Mouse (Mus musculus): ENCODE measurements at regions not wholly inside any gene's neighbourhood (a gene's known extent, or its start where the extent isn't known, plus 50 kb on each side); places are given as distances from the start of the nearest gene placed in this dataset.

- DNase-seq (ENCODE audit: low read depth), result no peak
- no peak for TF ChIP-seq POLR2A (IDR thresholded peaks at IDR 0.05; ENCODE audit: borderline replicate concordance, extremely low read depth, insufficient read depth, insufficient read length, poor library complexity, severe bottlenecking)
- no peak for TF ChIP-seq CTCF (IDR thresholded peaks at IDR 0.05; ENCODE audit: borderline replicate concordance, extremely low read depth, insufficient read depth, insufficient read length)
These were observed 75.8 kb downstream of the Rnd3 start for GRCm38 (mm10) chr2:51073040-51073594.

GRCm38 (mm10) chr2:51072346-51072885, 76.5 kb downstream of the Rnd3 start:
- DNase-seq (ENCODE audit: low read depth), result no peak

GRCm38 (mm10) chr2:51070902-51071301, 78.0 kb downstream of the Rnd3 start:
- peak; percentile 65 for DNase-seq (ENCODE audit: low read depth)
- no peak for TF ChIP-seq POLR2A (IDR thresholded peaks at IDR 0.05; ENCODE audit: borderline replicate concordance, extremely low read depth, insufficient read depth, insufficient read length, poor library complexity, severe bottlenecking)
- TF ChIP-seq CTCF (IDR thresholded peaks at IDR 0.05; ENCODE audit: borderline replicate concordance, extremely low read depth, insufficient read depth, insufficient read length), result no peak

More at GRCm38 (mm10) chr2:51072346-51072885, 76.5 kb downstream of the Rnd3 start:
- no peak for TF ChIP-seq CTCF (IDR thresholded peaks at IDR 0.05; ENCODE audit: borderline replicate concordance, extremely low read depth, insufficient read depth, insufficient read length)
- no peak for TF ChIP-seq POLR2A (IDR thresholded peaks at IDR 0.05; ENCODE audit: borderline replicate concordance, extremely low read depth, insufficient read depth, insufficient read length, poor library complexity, severe bottlenecking)

- DNase-seq (ENCODE audit: low read depth), result peak; percentile 96
- no peak for TF ChIP-seq CTCF (IDR thresholded peaks at IDR 0.05; ENCODE audit: borderline replicate concordance, extremely low read depth, insufficient read depth, insufficient read length)
- TF ChIP-seq POLR2A (IDR thresholded peaks at IDR 0.05; ENCODE audit: borderline replicate concordance, extremely low read depth, insufficient read depth, insufficient read length, poor library complexity, severe bottlenecking), result no peak
These were observed 82.5 kb downstream of the Rnd3 start for GRCm38 (mm10) chr2:51066423-51066831.

GRCm38 (mm10) chr2:51065821-51066220, 83.1 kb downstream of the Rnd3 start:
- no peak for TF ChIP-seq POLR2A (IDR thresholded peaks at IDR 0.05; ENCODE audit: borderline replicate concordance, extremely low read depth, insufficient read depth, insufficient read length, poor library complexity, severe bottlenecking)
- no peak for TF ChIP-seq CTCF (IDR thresholded peaks at IDR 0.05; ENCODE audit: borderline replicate concordance, extremely low read depth, insufficient read depth, insufficient read length)
- no peak for DNase-seq (ENCODE audit: low read depth)

- no peak for TF ChIP-seq POLR2A (IDR thresholded peaks at IDR 0.05; ENCODE audit: borderline replicate concordance, extremely low read depth, insufficient read depth, insufficient read length, poor library complexity, severe bottlenecking)
- no peak for TF ChIP-seq CTCF (IDR thresholded peaks at IDR 0.05; ENCODE audit: borderline replicate concordance, extremely low read depth, insufficient read depth, insufficient read length)
These were observed 84.1 kb downstream of the Rnd3 start for GRCm38 (mm10) chr2:51064821-51065220.

GRCm38 (mm10) chr2:51062049-51062448, 86.9 kb downstream of the Rnd3 start:
- no peak for TF ChIP-seq CTCF (IDR thresholded peaks at IDR 0.05; ENCODE audit: borderline replicate concordance, extremely low read depth, insufficient read depth, insufficient read length)
- no peak for TF ChIP-seq POLR2A (IDR thresholded peaks at IDR 0.05; ENCODE audit: borderline replicate concordance, extremely low read depth, insufficient read depth, insufficient read length, poor library complexity, severe bottlenecking)
- no peak for DNase-seq (ENCODE audit: low read depth)

More at GRCm38 (mm10) chr2:51064821-51065220, 84.1 kb downstream of the Rnd3 start:
- peak; percentile 65 for DNase-seq (ENCODE audit: low read depth)

- TF ChIP-seq CTCF (IDR thresholded peaks at IDR 0.05; ENCODE audit: borderline replicate concordance, extremely low read depth, insufficient read depth, insufficient read length) (no peak), POLR2A (IDR thresholded peaks at IDR 0.05; ENCODE audit: borderline replicate concordance, extremely low read depth, insufficient read depth, insufficient read length, poor library complexity, severe bottlenecking) (no peak)
- DNase-seq (ENCODE audit: low read depth), result no peak
These were observed 90.8 kb downstream of the Rnd3 start for GRCm38 (mm10) chr2:51058158-51058557.

- TF ChIP-seq POLR2A (IDR thresholded peaks at IDR 0.05; ENCODE audit: borderline replicate concordance, extremely low read depth, insufficient read depth, insufficient read length, poor library complexity, severe bottlenecking) (no peak), CTCF (IDR thresholded peaks at IDR 0.05; ENCODE audit: borderline replicate concordance, extremely low read depth, insufficient read depth, insufficient read length) (no peak)
- DNase-seq (ENCODE audit: low read depth), result peak; percentile 71
These were observed 92.7 kb downstream of the Rnd3 start for GRCm38 (mm10) chr2:51056141-51056731.

GRCm38 (mm10) chr2:51055339-51055738, 93.6 kb downstream of the Rnd3 start:
- no peak for DNase-seq (ENCODE audit: low read depth)
- TF ChIP-seq CTCF (IDR thresholded peaks at IDR 0.05; ENCODE audit: borderline replicate concordance, extremely low read depth, insufficient read depth, insufficient read length) (no peak), POLR2A (IDR thresholded peaks at IDR 0.05; ENCODE audit: borderline replicate concordance, extremely low read depth, insufficient read depth, insufficient read length, poor library complexity, severe bottlenecking) (no peak)

GRCm38 (mm10) chr2:51049834-51050170, 99.1 kb downstream of the Rnd3 start:
- no peak for DNase-seq (ENCODE audit: low read depth)
- TF ChIP-seq POLR2A (IDR thresholded peaks at IDR 0.05; ENCODE audit: borderline replicate concordance, extremely low read depth, insufficient read depth, insufficient read length, poor library complexity, severe bottlenecking) (no peak), CTCF (IDR thresholded peaks at IDR 0.05; ENCODE audit: borderline replicate concordance, extremely low read depth, insufficient read depth, insufficient read length) (no peak)

All from brain, embryonic 14.5 days (tissue).